Mouse (Mus musculus): ENCODE data around the gene Atp6v1e2.

DNA sequence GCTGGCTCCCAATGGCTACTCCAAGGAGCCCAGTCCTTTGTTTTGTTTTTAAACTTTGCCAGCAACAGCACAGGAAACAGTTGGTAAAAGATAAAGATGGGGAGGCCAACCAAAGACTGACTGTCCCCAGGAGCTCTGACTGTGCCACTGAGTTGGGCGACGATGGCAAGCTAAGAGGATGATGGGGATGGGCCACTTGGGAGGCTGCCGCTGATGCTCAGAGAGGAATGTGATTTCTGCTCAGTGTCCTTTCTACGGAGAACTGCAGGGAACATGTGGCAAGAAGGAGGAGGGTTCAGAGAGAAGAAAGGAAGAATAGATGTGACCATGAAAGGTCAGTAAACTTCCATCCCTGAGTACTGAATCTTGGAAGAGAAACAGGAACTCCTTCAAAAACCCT lies 52.5 kb downstream of the Atp6v1e2 start:
- no peak for TF ChIP-seq POLR2A (IDR thresholded peaks at IDR 0.05; ENCODE audit: borderline replicate concordance, insufficient read depth, low read length)
- TF ChIP-seq CTCF (IDR thresholded peaks at IDR 0.05; ENCODE audit: borderline replicate concordance, insufficient read depth, low read depth, low read length): no peak

Data from cerebellum, adult 2 months (tissue).